Mouse (Mus musculus) C3H10T1/2 (cell line): ENCODE data around the gene Ocel1. TPM values are rescaled to one million over a fixed set of nuclear protein-coding genes. Genes with fewer than 3 reads are reported as not detected.

Experiments used
- polyA plus RNA-seq, 2 experiments: library from polyadenylated mRNA; unstranded; fragments of >200 nt; fragmentation: generic; extraction: Trizol; gene quantifications; one replicate each; pipeline ENCODE4 v1.2.1; 2012; ENCODE audit warnings: missing spikeins in 2 of 2

Ocel1 gene
- 10 to 100 TPM; 22.1 to 26.8 TPM for polyA plus RNA-seq

GRCm38 (mm10) chr8:71371236-71371848 lies at the start of gene Ocel1:
Gene Ocel1, plus strand, starts transcription at chr8:71371298.

GRCm38 (mm10) chr8:71366771-71367528 lies 4.1 kb upstream of the Ocel1 start, which contains the start of gene Use1:
Gene Use1, plus strand, starts transcription at chr8:71366848.

DNA sequence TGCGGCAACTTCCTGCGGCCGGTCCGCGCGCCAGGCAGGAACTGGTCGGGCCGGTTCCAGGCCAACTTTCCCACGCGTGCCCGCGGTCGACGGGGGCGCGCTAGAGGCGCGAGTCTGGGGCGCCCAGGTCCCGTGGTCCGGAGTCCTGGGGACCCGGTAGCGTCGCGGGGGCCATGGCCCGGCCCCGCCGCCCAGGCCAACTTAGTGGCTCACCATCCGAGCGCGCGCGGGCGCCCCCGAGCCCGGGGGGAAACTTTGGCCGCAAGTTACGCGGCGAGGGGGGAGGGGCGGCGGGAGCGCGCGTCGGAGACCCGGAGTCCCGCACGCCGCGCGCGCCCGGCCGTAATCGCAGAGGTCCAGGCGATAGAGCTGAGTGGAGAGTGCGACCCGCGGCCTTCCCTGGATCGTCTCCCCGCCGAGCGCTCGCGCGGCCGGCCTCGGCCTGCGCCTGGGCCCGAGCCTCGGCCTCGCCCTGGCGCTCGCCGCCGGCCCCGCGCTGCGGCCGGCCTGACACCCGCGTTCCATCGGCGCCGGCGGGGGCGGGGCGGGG lies 10.4 kb downstream of the Ocel1 start, which contains the start of gene Nr2f6:
Gene Nr2f6, minus strand, starts transcription at position 540 of the 550 bp plus-strand sequence.

GRCm38 (mm10) chr8:71395629-71396028 lies 24.5 kb downstream of the Ocel1 start, which contains the start of gene Ushbp1:
Gene Ushbp1, minus strand, starts transcription at chr8:71395802.

DNA sequence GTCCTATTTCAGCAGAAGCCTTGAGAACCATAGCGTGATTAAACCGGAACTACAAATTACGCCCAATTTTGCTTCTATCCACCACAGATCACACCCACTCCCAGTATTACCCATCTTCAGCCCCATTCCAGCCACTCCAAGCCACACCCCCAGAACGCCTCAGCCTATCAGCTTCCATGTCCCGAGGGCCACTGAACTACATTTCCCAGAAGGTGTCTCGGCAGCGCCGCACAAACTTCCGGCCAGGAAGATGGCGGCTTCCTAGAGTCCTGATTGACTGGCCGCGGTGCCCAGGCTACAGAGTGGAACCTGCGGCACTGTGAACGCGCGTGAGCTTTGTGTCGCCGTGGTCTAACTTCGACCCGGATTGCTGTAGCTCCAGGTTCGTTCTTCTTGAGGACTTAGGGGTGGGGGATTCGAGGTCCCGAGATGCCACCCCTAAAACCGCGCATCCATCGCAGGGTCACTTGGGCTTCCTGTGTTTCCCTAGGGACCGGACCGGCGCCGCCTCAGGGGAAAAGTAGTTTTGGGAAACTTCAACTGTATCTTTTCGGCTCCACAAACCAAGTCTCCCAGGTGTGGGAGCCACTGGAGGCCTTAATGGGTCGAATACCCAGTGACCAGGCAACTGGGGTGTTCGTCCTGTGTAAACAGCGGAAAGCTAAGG lies 25.7 kb downstream of the Ocel1 start, which contains the start of gene Babam1:
Gene Babam1, plus strand, starts transcription at position 223 of the 667 bp plus-strand sequence.

DNA sequence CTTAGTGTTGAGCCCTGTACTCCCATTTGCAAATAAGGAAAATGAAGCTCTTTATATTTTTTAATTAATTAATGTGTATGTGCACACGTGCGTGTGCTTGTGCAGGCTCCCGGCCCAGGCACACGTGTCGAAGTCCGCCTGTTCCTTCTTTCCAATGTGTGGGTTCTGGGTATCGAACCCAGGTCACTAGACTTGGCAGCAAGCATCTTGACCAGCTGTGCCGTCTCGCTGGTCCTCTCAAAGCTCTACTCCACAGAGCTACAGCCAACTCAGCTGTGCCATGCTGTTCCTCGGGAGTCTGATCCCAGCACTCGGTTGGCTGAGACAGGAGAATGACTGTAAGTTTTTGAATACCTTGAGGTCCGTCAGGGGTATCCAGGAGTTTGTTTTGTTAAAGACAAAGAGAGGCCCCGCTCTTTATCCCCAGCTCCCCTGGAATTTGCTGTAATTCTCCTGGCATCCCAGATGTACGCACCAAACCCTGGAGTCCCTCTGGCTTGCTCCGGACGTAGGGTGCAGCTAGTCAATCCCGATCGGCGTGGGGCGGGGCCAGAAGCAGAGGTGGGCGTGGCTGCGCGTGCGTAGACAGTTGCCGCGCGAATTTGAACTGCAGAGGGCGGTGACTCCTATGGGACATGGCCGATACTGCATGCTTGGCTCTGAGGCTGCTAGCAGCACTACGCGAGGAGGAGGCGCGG lies 34.5 kb downstream of the Ocel1 start, which contains the start of gene Ankle1:
Gene Ankle1, plus strand, starts transcription at position 610 of the 698 bp plus-strand sequence.

Other genes with a start within 250 kb of the Ocel1 start
- gene Myo9b, start 98.6 kb upstream of the Ocel1 start, polyA plus RNA-seq: 10 to 100 TPM; 16.6 to 39.5 TPM
- 10 to 100 TPM; 22.8 to 26.1 TPM for gene Haus8, start 98.4 kb upstream of the Ocel1 start, polyA plus RNA-seq
- gene Use1, start 4.5 kb upstream of the Ocel1 start, polyA plus RNA-seq: 100 to 1,000 TPM; 189 to 219 TPM
- gene Nr2f6, start 10.7 kb downstream of the Ocel1 start, polyA plus RNA-seq: 10 to 100 TPM; 49.2 to 58.0 TPM
- gene Ushbp1, start 24.5 kb downstream of the Ocel1 start, polyA plus RNA-seq: under 1 TPM in 1 of 2 experiments, not detected in 1; 0.08 TPM
- 100 to 1,000 TPM; 111 to 146 TPM for gene Babam1, start 25.6 kb downstream of the Ocel1 start, polyA plus RNA-seq
- 10 to 100 TPM in 1 of 2 experiments, 1 to 10 TPM in 1; 5.8 to 17.1 TPM for gene Ankle1, start 34.7 kb downstream of the Ocel1 start, polyA plus RNA-seq
- gene Abhd8, start 92.4 kb downstream of the Ocel1 start, polyA plus RNA-seq: 100 to 1,000 TPM in 1 of 2 experiments, 10 to 100 TPM in 1; 62.4 to 135 TPM
- 100 to 1,000 TPM in 1 of 2 experiments, 10 to 100 TPM in 1; 85.2 to 111 TPM for gene Mrpl34, start 93.7 kb downstream of the Ocel1 start, polyA plus RNA-seq
- gene Dda1, start 97.9 kb downstream of the Ocel1 start, polyA plus RNA-seq: 10 to 100 TPM; 60.9 to 90.0 TPM
- 10 to 100 TPM in 1 of 2 experiments, 1 to 10 TPM in 1; 4.6 to 25.7 TPM for gene Ano8, start 114.7 kb downstream of the Ocel1 start, polyA plus RNA-seq
- 10 to 100 TPM; 16.4 to 24.2 TPM for gene Gtpbp3, start 116.8 kb downstream of the Ocel1 start, polyA plus RNA-seq
- gene Plvap, start 140.5 kb downstream of the Ocel1 start, polyA plus RNA-seq: 1 to 10 TPM in 1 of 2 experiments, under 1 TPM in 1; 0.33 to 1.3 TPM
- under 1 TPM; 0.01 to 0.32 TPM for gene Ccdc194, start 154.4 kb downstream of the Ocel1 start, polyA plus RNA-seq
- 10 to 100 TPM; 11.1 to 98.6 TPM for gene Bst2, start 166.2 kb downstream of the Ocel1 start, polyA plus RNA-seq
- gene Mvb12a, start 171.6 kb downstream of the Ocel1 start, polyA plus RNA-seq: 100 to 1,000 TPM; 101 to 142 TPM
- not detected for gene Tmem221, start 187.6 kb downstream of the Ocel1 start, polyA plus RNA-seq
- under 1 TPM in 1 of 2 experiments, not detected in 1; 0.04 TPM for gene Nxnl1, start 195.3 kb downstream of the Ocel1 start, polyA plus RNA-seq
- gene Slc27a1, start 197.6 kb downstream of the Ocel1 start, polyA plus RNA-seq: 10 to 100 TPM; 10.5 to 16.2 TPM
- 100 to 1,000 TPM; 229 to 539 TPM for gene Pgls, start 220.9 kb downstream of the Ocel1 start, polyA plus RNA-seq
- gene Fam129c, start 226.3 kb downstream of the Ocel1 start, polyA plus RNA-seq: 1 to 10 TPM in 1 of 2 experiments, under 1 TPM in 1; 0.47 to 4.4 TPM
- gene Colgalt1, start 239.7 kb downstream of the Ocel1 start, polyA plus RNA-seq: 10 to 100 TPM; 23.2 to 50.3 TPM